Mouse (Mus musculus) granulocyte monocyte progenitor cell, adult 5-6 weeks (primary cell): ENCODE data around the gene Ctbp1. TPM values are rescaled to one million over a fixed set of nuclear protein-coding genes. Genes with fewer than 3 reads are reported as not detected.
A peak's percentile ranks its signal among the peaks of the same experiment; 100 is the strongest.

Experiments used
- ATAC-seq: replicated peaks from 2 replicates; pipeline ENCODE4 v1.8.0; 2016; ENCODE audit warnings: mild to moderate bottlenecking, moderate TSS enrichment, inconsistent platforms; ENCODE audit not compliant: poor library complexity, severe bottlenecking
- total RNA-seq, 2 experiments: library from RNA; stranded (forward) in 1 of 2; stranded (reverse) in 1 of 2; fragments of 200-712, 200-1000 nt in 1 of 2; fragments of >200 nt in 1 of 2; fragmentation: Nextera tagmentation in 1 of 2; gene quantifications; 2 replicates each; pipeline ENCODE4 v1.2.3; 2014 to 2017

Ctbp1 gene
- total RNA-seq, 2 experiments from 2014 or later: 97.5 to 119 TPM

DNA sequence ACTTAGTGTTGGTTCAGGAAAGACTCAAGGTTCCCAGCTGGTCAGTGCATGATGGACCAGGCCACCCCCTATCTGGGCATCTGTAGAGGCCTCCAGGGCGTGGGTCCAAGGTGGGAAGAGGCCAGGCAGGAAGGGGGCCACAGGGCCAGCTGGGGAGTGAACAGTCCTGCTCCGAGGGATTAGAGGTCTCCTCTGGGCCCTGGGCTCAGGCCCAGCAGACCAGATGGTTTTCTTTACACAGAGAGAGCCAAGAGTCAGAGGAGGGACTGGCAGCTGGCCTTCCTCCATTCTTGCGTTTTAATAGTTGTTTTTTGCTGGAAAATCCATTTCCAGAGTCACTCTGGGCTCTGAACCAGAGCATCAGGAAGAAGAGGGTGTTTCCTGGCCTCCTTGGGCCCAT, 29.1 kb downstream of the Ctbp1 start:
- no peak for ATAC-seq

DNA sequence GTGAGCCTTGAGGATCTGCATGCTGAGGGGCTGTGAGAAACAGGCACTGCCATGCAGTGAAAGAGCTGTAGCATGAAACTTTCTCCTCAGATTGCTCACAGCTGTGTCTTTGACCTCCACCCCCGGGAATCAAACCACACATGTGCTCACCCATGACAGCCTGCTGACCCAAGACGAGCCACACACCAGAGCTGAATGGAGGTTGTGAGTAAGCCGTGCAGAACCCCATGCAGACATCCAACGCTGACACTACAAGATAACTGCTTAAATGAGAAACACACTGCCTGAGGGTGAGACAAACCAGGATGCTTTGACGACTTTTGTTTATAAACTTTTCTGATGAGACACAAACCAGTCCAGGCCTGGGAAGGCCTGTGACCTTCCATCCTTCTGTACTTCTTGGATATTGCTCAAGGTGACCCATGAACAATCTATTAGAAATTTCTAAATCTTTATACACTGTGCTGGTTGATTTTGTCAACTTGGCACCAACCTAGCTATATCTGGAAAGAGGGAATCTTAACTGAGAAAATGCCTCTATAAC, 30.3 kb downstream of the Ctbp1 start:
- ATAC-seq: no peak

DNA sequence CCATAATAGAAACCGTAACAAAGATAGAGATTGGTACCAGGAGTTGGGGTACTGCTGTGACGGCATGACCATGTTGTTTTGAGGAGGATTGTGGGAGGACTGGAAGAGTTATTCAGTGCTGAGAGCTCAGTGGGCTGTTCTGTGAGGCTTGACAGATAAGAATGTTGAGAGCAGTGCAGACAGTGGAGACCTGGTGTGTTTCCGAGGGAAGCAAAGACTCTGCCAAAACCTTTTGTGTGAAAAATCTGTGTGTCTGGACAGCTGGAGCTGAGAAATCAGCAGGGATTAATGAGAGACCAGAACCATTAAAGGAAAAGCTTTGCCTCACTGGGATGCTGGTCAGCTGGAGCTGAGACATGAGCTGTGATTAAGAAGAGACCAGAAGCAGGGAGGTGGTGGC, 34.9 kb downstream of the Ctbp1 start:
- ATAC-seq: no peak

DNA sequence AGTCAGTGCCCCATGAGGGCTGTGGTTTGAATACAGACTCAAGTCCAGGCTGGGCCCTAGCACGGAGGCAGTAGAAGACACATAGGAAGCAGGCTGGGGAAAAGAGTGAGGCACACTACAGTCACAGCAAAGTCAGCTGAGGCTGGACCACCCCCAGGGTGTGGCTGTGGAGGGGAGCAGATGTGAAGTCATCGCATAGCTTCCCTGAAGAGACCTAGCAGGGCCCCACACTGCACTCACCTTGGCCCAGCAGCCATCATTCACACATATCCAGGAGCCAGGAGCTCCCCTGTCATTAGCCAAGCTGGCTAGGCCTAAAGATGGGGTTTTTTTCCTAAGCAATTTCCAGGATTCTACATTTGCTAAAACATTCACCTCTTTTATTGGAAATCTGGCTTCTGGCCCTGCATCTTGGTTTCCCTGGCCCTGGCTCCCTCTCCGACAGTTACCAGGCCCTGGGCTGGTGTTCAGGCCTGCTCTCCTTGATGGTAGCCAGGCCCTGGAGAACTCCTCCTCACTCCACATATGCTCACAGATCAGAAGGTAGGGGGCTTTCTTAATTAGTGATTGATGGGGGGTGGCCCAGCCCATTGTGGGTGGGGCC, 35.6 kb downstream of the Ctbp1 start:
- no peak for ATAC-seq

DNA sequence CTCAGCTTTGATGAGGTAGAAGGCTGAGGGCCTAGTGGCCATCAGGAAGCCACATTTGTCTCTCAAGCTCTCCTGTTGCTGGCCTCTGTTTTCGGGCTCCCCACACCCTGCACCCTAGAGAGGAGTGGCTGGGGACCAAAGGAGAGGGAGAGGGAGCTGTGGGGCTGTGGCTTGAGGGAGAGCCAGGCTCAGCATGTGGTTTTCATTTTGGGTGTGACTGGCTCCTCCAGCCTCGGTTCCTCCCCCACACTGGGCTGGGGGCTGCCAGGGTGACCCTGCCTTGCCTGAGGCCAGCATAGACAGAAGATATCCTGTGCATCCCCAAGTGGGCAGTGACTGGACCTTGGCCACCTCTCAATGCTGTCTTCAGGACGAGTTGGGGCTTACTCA, 36.5 kb downstream of the Ctbp1 start:
- no peak for ATAC-seq

DNA sequence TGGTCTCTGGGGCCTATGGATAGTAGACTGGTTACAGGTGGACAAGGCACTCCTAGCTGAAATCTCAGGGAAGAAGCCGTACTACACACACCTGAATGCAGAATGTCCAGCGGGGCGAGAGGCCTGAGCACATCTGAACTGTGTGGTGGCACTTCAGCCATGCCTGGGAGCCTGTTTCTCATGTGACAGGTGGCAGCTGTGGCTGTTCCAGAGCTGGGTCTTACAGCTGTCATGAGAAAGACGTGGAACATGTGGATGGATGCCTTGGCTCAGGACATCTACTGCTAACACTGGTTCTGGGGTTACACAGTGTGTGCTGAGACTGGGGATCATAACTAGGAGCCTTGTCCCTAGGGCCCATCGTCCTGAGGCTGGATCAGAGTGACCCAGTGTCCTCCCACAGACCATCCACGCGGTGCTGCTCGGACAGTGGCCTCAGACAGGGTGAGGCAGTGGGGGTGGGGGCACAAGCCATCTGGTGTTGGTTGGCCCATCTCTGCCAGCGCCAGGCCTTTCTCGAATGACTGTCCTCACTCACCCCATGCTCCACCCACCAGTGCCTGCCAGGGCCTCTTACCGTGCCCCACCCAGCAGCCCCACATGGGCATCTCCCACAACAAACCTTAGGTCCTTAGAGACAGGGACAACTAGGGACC, 37.1 kb downstream of the Ctbp1 start:
- no peak for ATAC-seq

DNA sequence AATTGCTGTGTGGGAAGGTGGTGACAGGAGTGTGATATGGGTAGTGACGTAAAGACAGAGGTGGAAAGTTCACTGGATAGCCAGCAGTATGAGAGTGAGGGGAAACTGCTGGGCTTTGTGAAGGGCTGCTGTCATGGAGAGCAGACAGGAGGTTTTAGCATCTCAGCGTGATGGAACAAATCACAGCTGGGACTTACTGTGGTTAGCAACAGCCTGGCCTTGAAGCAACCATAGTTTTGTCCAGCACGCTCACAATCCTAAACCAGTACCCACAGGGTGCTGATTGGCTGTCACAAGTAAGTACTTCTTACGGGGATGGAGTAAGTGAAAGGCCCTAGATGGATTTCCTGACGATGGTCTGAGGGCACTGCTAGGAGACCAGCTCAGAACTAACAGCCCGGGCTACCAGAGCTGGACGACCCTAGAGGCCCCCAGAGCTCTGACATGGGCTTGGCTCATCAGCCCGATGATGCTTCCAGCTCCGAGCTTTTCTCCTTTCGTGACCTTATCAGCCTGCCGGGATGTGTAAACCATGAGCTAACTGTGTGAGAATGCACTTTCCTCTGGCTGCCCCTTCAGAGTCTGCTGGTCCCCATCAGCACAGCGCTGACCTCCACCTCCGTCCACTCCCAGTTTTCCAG, 40.3 kb downstream of the Ctbp1 start:
- ATAC-seq: no peak

DNA sequence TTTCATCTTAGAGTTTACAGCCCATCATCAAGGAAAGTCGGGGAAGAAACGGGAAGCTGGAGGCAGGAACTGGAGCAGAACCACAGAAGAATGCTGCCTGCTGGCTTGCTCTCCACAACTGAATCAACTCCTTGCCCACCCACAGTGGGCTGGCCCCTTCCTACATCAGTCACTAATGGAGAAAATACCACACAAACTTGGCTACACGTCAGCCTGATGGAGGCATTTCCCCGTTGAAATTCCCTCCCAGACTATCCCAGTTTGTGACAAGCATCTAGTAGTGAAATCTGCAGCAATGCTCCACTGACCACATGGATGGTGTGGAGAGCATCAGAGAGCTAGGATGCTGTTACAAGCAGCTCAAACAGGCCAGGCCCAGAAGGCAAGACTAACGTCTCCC, 42.0 kb downstream of the Ctbp1 start:
- ATAC-seq: no peak

DNA sequence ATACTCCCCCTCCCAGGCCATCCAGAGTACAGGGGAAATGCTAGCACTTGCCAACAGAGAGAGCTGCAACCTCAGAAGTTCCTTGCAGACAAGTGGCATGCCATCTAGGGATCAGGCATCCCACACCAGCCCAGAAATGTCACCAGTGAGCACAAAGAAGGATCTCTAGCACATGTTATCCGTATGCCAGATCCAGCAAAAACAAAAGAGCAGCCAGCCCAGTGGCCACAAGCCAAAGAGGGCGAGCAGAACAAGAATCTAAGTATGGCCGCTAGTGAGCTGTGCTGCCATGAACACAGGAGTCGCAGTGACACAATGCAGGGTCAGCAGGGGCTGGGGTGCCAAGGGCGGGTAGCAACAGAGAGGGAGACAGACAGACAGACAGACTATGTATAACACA, 44.5 kb downstream of the Ctbp1 start:
- ATAC-seq: no peak

DNA sequence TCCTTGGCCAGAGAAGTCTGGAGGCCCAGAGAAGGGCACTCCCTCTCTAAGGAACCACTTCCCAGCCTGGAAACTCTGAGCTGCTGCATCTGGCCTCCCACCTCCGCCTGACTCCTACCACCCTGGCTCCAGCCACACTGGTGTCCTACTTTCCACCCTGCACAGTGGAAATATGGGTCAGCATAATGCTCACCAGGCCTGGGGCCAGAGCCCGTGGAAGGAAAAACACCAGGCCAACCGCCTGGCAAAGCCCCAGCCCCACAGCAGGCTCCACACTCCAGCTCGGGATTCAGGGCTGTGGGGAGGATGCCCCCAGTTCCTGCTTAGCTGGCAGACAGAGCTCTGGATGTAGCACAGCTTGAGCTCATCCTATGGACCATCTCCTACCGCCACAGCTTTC, 46.4 kb downstream of the Ctbp1 start:
- ATAC-seq: no peak

DNA sequence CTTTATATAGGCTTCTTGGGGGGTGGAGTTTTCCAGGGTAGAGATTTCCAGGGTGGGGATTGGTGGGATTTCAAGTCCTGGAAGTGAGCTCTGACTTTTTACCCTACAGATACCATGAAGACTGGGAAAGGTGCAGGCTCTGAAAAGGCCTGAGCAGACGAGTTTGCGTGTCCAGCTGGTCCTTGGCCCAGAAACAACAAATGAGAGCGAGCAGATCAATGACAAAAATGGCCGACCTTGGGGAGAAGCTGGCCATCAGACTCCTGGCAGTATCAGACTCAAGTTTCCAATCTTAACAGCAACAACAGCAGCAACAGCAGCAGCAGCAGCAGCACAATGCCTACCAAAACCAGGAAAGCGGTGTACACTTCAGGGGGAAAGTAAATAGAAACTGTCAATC, 49.1 kb downstream of the Ctbp1 start:
- no peak for ATAC-seq

DNA sequence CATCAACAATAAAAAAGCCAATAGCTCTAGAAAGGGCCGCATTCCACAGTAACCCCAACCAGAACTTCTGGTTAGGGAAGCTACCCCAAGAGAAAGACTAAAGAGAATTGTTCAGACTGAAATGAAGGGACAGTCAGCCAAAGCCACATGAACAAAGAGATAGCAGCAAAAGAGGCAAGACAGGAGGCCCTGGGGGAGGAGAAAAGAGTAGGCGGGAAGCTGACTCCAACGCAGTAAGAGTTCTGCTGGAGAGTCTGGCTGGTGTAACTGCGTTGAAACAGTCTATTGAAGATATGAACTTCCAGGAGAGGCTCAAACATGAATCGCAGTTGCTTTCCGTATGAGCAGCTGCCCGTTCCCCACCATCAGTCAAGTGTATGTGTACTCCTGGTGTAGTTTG, 50.3 kb downstream of the Ctbp1 start:
- no peak for ATAC-seq

DNA sequence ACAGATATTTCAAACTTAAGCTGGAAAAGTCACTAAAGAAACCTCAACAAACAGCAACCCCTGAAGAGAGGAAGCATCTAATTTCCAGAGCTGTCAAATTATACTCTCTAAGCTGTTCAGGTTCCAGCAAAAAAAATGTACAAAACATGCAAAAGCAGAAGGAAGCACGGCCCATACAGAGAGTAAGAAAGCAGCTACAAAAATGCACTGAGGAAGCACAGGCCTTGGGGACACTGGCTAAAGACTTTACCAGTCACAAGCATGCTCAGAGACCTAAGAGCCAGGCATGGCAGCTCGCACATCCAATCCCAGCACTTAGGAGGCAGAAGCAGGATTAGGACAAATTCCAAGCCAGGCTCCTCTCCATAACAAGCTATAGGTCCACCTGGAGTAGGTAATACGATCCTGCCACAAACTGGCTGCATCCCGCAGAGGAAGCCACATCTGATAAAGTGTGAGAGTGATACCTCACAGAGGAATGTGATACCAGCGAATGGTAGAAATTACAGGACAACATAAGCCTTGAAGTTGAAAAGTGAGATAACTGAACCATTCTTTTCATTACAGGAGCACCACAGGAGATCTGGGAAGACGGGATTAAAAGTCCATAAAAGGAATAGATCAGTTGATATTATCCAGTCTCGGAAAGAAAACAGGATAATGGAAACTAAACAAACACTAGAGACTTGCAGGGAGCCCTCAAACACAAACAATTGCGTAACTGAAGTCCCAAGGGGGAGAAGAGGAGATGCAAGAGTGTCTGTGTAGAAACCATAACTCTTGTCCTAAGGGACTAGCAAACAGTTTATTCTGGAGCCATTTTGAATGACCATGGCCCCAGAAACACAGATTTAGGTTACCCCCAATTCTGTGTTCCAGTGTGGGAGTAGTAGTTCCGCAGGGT, 51.7 kb downstream of the Ctbp1 start:
- ATAC-seq: no peak

DNA sequence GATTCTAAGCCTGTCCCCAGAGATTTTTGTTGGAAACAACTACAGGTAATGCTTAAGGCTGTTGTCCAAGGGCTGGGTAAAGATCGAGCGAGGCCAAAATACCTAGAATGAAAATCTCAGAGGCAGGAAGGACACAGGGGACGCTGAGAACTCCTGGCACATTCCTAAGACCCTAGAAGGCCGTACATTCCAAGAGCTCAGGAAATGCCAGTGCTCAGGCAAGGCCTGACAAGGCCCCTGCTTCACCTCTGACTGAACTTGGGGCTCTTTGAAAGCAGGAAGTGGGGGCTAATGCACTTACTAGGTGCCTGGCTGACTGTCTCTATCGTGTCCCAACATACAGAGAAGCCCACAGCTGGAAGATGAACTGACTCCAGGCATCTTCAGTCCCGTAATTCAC, 52.4 kb downstream of the Ctbp1 start:
- ATAC-seq: no peak

DNA sequence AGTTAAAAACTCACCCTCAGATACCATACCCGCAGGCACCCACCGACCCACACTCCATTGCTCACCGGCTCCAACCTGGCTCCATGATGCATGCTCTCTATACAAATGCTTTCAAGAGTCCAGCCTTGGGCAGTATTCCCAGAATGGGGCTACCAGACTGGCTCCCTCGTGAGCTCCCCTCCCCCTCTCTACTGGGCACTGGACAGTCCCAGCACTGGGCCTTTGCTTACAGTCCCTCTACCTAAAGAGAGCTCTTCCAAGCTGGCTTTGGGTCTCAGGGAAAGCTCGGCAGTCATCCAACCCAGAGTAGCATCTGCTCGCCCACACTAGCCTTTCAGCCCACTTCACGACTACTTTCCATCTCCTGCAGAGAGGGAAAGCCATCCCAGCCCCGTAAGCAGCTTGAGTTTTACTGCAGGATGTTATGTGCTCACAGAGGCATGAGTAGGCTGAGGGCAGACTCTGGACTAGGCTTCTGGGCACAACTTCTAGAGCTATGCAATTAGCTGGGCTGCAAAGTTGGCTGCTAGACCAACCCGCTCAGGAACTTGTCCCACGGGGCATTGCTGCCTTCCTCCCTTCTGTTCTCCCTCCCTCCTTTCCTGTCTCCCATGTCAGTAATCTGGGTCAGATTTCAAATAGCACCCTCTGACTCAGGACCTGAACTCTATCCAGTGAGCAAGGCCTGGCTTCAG, 54.3 kb downstream of the Ctbp1 start:
- ATAC-seq: no peak

DNA sequence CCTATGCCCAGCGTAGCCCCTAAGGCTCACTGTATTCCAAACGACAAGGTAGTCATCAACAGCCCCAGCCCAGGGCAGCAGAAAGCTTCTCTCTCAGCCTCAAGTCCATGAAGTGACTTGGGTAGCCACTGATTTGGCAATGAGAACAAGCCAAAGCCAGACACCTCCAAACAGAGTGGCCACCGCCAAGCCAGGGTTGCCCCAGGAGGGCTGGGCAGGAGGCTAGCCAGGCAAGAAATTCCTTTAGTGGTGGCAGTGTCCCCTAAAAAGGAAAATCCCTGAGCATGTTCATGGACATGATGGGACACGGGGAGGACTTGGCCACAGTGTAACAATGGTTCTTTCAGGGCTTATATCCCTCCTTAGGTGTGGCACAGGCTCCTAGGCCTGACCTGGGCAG, 55.0 kb downstream of the Ctbp1 start:
- no peak for ATAC-seq

DNA sequence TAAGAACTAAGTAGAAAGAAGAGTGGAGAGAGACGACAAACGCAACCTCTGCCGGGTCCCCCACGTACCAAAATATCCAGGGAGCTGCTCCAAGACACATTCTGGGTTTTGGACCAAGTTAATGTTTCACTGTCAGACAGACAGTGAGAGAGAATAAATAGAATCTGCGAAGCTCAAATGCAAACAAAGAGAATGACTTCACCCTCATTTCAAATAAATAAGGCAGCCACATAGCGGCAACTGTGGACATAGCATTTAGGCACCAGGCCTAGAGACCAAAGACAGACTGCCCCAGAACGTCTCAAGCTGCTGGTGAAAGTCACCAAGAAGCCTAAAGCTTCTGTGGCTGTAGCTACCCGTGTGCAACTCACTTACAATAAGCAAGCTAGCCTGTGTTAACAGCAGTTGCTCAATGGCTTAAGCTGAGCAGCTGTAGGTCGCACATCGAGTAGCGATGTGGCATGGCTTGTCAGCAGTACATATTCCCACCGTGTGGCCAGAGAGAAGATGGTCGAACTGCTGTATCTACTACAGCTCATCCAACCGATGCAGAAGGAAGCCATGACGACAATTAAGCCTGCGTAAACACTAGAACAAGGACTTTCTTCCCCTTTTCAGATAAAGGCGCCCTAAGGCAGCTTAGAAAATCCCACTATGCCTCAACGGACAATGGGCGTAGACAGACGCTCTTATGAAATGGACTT, 55.9 kb downstream of the Ctbp1 start:
- ATAC-seq: peak; percentile 55

DNA sequence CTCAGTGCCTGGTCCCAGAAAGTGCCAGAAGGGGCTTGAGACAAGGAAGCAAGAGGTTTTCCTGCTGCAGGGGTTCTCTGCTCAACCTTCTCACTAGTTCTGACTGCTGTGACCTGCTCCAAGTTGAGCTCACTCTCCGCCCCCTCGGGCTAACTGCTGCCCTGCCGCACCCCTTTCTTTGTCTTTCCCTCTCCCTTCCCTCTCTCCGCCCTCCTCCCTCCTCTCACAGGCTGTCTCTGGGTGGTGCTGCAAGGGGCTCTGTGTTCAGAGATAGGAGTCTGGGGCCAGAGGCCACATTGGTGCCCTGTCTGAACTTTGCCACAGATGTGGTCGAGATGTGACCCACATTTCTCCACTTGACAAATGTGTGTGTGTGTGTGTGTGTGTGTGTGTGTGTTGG, 56.7 kb downstream of the Ctbp1 start, which contains the start of gene Spon2:
Gene Spon2 (minus strand): TSS at position 375 of the 400 bp plus-strand sequence.
- ATAC-seq: no peak

DNA sequence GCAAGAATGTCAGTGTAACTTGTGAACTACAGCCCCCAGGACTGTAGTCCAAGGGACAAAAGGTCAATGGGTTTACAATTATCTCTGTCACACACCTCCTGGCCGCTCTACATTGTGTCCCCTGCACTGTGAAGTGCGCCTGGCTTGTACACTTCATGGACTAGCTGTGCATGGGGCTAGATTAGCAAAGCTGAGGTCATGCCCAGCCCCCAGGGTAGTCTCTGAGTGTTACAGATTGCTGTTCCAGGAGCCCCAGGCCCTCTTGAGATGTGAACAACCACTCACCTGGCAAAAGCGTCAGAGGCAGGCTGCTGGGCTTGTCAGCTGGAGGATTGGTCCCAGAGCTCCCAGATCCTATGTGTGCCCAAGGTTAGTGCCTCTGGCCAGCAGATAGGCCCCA, 57.1 kb downstream of the Ctbp1 start:
- no peak for ATAC-seq

DNA sequence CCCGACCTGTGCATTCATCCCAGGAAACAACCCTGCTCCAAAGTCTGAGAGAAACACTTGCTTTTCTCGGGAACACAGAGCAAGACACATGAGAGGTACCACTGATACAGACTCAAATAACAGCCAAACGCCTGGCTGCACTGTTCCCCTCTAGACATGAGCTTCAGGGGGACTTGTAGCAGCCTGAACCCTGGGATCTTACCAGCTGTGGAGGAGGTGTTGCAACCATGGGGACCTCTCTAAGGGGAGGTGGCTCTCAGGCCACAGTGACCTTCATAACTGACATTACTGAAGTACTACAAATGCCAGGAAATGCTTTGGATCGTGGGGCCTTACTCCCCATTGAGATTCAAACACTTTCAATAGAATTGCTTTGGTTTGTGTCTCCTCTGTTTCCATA, 60.1 kb downstream of the Ctbp1 start:
- no peak for ATAC-seq
